Mouse (Mus musculus) kidney, adult 8-10 months (tissue): ENCODE data around the gene Cnr2.
"Not testable (repeated sequence)": the region's sequence is repeated elsewhere in the genome, so short reads cannot be mapped to it uniquely, and the experiment has no call there.

ENCODE experiments used
- DNase-seq, 2 experiments: peaks; one replicate each; pipeline ENCODE4 v3.0.0; 2022

The Cnr2 gene

DNA sequence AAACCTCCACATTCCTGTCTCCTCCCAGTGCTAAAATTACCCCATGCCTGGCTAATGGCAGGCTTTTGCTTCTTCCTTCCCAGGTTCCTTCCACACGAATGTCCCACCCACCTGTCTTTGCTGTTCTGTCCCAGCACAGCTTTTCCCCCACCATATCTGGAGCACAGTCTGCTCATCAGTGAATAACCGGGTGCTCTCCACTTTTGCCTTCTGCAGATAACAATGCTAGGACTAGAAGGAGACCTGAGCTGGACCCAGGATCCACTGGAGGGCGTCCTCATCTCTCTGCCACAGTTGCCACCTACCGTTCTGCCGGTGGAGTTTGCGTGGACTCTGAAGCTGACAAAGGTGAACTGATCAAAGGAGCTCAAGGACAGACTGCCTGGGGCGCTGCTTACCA lies 43.7 kb downstream of the Cnr2 start:
- DNase-seq: no peak

DNA sequence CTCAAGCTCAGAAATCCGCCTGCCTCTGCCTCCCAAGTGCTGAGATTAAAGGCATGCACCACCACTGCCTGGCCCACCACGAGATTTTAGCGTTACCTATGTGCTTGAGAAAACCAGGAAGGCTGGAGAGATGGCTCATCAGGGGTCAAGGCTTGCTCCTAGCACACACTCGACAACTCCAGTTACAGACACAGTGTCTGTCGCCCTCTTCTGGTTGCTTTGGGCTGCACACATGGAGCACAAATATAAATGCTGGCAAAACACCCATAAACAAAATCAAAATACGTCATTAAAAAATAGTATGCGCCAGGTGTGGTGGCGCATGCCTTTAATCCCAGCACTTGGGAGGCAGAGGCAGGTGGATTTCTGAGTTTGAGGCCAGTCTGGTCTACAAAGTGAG lies 45.8 kb downstream of the Cnr2 start:
- DNase-seq: not testable (repeated sequence)

DNA sequence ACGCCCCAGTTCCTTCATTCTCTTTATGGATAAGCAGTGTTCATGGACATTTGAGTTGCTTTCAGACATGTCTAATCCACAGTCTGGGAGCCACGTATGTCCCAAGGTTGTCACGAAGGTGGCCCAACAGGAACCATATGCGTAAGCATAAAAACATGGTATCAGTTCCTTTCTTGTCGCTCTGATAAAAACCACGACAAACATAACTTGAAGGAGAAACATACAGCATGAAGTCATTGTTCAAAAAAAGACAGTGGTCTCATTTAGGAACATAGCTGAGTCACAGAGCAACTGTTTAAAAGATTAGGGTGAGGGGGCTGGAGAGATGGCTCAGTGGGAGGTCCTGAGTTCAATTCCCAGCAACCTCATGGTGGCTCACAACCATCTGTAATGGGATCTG lies 47.0 kb downstream of the Cnr2 start:
- no peak for DNase-seq

DNA sequence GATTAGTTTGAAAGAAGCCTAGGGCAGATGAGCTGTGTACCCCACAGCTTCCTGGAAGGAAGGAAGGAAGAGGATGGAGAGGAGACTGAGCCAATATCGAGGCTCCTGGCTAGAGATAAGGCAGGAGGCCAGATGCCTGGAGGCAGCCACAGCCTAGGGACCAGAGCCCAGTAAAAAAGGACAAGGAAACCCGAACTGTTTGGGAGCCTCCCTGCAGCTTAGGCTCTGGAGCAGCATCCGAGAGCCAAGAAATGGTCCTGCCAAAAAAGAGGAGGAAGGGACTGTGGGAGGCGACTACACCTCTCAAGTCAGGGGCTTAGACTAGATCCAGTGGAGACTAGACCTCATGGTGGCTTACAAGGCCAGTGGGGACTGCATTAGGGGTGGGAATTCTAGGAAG lies 48.2 kb downstream of the Cnr2 start:
- DNase-seq: no peak

DNA sequence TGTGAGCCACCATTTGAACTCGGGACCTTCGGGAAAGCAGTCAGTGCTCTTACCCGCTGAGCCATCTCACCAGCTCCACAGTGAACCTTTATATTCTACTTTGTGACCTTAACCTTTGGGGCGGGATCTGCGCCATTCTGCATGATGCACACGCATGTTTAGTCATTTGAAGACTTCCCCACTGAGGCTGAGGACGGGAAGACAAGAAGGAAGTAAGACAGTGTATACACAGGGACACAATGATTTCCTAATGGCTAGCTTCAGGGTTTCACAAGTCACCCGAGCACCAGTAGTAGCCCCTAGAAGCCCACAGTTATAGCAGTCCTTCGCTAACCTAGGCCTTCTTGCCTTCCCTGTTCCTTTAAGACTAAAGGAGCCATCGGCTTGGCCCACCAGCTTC lies 50.5 kb downstream of the Cnr2 start:
- no peak for DNase-seq

DNA sequence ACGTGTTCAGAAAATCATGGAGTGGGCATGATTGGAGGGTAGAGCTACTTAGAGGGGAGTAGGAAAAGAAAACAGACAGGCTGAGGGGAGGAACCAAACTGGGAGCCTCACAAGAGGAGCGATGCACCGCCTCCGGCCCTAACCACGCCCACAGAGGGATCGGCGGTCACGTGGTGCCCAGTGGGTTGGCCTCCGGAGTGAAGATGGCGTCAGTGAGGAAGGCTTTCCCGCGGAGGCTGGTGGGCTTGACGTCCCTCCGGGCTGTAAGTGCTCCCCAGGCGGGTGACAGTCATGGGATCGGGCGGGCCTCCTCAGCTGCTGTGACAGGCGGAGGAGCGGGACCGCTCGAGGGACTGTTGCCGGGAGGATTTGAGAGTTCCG lies 51.1 kb downstream of the Cnr2 start, which contains the start of gene Hmgcl:
Hmgcl (plus strand) TSS at position 171 of the 381 bp plus-strand sequence.
- DNase-seq: peak; percentile 95 to 97

DNA sequence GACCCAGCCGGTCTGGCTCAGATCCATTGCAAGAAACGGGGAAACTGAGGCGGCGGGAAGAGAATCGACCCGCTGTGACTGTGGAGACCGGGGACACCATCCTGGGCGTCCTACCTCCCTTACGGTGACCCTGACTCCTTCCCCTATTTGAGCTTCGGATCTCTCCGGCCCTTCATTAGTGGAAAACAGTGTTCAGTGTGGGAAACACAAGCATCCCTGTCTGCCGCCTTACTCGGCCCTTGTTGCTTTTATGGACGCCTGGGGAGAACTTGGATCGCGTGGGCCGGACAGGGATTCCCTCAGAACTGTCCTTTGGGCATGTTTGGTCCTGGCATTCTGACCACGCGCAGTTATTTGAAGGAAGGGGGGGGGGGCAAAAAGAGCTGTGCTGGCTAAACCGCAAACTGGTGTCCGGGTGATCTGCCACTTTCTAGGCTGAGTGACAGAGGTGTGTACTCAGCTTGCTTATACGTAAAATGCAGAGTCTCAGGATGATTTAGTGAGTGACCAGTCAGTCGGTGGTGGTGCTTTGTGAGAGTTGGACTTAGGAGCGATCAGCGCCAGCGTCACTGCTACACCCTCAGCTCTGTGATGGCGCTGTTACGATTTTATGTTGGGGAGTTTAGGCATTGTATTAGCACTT lies 51.6 kb downstream of the Cnr2 start:
- no peak for DNase-seq

DNA sequence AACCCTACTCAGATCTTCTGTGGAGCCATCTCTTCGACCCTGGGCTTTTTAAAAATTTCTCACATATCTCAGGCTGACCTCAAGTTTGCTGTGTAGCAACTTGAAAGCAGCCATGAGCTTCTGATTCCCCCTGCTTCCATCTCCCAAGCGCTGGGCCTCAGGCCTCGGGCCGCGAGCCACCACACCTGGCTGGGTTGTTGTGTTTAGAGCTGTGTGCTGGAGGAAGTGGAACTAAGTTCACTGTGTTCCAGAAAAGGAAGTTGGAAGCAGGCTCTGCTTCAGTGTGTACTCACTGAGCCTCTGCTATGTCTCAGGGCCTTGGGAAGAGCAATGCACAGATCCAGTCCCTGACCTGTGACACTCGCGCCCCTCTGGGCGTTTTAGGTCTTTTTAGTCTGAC lies 52.9 kb downstream of the Cnr2 start:
- DNase-seq: no peak

DNA sequence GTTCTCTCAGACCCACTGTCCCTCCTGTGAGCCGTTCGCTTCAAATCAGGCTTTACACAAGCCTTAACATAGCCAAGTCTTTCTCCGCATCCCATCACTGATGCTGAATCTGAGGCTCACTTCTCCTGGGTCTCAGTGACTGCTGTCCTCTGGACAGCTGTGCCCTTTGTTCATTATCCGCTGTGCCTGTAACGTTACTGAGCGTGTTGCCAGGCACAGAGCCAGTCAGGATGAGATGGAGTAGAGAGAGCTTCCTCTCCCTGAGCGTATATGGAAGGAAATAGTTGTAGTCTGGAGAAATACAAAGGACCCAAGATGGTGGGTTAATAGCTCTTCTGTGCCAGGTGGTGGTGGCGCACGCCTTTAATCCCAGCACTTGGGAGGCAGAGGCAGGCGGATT lies 54.3 kb downstream of the Cnr2 start:
- DNase-seq: no peak

DNA sequence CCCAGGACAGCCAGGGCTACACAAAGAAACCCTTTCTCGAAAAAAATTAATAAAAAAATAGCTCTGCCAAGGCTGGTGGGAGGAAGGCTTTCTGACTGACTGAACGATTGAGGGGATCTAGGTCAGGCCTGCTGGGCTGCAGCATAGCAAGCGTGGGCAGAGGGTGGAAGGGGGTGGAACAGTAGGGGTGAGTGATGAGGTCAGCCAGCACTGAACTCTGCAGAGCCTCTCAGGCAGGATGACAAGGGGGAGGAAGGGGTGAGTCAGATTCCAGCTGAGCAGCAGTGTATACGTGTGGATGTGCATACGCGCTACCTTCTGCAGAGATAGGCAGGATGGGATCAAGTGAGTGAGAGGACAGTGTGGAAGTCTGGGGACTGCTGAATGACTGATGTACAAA lies 54.7 kb downstream of the Cnr2 start:
- DNase-seq: no peak

DNA sequence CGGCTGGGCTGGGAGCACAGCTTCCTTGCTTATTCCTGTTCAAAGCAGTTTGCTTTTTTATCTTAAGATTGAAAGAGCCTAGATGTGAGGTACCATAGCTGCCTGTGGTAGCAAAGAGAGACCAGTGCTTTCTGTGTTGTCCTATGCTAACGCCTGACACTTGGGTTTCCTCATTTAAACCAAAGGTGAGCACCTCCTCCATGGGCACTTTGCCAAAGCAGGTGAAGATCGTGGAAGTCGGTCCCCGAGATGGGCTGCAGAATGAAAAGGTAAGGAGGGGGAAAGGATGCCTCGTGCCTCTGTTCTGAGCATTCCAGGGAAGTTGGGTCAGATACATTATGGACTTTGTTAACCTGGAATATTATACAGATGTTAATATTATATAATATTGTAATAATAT lies 55.2 kb downstream of the Cnr2 start:
- no peak for DNase-seq

DNA sequence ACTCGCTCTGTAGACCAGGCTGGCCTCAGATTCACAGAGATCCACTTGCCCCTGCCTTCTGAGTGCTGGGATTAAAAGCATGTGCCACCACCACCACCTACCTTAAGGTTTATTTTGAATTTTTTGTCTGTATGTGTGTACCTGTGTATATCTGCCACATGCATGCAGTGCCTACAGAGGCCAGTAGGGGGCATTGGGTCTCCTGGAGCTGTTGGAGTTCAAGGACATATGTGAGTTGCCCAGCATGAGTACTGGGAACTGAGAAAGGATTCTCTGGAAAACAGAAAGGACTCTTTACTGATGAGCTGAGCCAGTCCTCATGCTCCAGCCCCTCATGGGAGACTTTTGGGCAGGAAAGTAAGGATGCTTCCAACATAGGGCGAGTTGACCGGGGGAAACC lies 56.3 kb downstream of the Cnr2 start:
- DNase-seq: no peak

DNA sequence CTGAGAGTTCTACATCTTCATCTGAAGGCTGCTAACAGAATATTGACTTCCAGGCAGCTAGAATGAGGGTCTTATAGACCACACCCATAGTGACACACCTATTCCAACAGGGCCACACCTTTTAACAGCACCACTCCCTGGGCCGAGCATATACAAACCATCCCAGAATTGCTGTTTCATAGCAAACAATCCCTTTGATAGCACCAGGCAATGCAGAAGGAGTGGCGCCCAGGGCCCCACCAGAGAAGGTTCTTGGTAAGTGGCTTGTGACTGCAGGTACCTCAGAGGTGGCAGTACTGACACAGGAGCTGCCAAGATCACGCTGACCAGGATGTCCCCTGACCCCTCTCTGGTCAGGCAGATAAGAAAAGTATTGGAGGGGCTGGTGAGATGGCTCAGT lies 58.0 kb downstream of the Cnr2 start:
- no peak for DNase-seq

DNA sequence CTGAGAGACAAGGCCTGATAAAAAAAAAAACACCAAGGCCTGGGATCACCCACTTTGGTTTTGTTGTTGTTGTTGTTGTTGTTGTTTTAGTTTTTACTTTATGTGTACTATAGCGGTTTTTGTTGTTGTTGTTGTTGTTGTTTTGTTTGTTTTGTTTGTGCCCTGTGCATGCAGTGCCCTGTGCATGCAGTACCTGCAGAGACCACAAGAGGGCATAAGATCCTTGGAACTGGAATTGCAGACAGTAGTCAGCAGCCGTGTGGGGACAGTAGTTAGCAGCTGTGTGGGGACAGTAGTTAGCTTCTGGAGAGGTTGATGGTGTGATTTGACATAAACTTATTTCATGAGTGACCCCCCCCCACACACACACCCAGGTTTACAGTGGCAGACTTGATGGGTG lies 59.0 kb downstream of the Cnr2 start:
- peak in 1 of 2 experiments; percentile 81 for DNase-seq

DNA sequence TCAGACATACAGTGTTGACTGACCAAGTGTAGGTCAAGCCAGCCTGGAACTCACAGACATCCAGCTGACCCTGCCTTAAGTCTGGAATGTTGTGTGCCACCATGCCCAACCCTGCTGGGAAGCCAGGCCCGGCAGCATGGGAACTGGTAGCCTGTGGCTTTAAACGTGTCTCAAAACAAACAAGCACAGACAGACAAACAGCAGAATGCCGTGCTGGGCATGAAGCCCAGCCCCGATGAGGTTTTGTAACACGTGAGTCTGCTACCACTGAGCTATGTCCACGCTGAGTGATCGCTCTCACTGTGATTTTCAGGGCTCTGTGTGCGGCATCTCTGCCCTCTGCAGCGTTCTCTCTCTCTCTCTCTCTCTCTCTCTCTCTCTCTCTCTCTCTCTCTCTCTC lies 60.7 kb downstream of the Cnr2 start:
- DNase-seq: no peak

DNA sequence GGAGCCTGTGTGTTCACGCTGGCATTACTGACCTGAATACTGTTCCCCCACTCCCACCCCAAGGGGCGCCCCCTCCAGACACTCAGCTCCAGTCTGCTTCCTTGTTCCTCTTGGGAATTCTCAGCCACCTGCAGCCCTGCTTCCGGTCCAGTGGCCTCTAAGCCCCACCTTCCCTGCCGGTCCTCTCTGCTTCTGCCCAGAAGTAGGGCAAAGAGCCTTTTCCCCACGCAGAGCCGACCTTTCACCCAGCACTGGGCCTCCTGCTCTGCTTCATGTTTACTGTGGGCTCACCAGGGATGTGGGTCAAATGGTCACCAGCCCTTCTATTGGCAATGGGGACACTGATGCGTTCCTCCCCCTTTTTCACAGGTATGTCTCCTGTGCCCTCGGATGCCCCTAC lies 63.2 kb downstream of the Cnr2 start:
- DNase-seq: peak; percentile 84 to 89

DNA sequence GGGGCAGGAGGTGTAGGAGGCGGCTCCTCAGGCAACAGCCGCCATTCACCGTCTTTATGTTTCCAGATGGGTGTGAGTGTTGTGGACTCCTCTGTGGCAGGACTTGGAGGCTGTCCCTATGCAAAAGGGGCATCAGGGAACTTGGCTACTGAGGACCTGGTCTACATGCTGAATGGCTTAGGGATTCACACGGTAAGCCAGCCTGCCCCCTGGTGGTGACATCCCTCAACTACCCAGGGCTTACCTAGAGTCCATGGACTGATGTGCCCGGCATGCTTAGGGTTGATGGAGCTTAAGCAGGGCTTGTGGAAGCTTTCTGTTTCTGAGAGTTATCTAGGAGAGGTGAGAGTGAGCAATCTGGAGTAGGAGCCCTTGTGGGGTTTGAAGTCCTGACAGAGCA lies 65.5 kb downstream of the Cnr2 start:
- DNase-seq: peak; percentile 70 to 88

DNA sequence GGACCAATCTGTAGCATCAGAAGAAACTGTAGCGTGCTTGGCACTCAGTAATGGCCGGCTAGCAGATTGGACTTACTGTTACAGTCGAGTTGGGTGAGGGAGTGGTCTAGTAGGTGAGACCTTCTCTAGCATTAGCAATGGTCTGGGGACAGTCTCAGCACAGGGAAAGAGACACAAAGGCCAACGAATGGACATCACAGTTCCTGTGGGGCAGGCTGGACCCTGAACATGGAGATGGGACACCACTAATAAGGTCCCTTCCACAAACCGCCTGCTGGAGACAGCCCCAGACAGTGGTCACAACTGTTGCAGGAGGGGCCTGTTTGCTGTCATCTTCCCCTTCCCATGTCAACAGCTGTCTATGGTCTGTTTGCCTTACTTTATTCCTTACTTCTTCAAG lies 66.5 kb downstream of the Cnr2 start:
- DNase-seq: no peak

DNA sequence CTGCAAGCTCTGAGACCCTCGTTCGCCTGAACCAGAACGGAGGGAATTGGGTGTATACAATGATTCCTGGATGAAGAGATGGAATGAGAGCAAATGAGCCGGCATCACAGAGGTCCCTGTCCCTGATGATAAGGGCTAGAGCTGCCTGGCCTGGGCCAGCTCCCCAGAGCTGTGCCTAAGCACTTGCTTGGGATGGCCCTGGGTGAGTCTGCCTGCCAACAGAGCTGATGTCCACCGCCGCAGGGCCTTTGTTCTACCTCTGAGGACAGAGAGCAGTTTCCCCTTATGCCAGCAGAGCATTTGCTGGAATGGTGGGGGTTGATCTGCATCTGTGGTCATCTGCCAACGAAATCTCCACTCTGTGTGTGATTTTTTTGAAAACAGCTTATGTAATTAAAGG lies 67.0 kb downstream of the Cnr2 start:
- no peak for DNase-seq

DNA sequence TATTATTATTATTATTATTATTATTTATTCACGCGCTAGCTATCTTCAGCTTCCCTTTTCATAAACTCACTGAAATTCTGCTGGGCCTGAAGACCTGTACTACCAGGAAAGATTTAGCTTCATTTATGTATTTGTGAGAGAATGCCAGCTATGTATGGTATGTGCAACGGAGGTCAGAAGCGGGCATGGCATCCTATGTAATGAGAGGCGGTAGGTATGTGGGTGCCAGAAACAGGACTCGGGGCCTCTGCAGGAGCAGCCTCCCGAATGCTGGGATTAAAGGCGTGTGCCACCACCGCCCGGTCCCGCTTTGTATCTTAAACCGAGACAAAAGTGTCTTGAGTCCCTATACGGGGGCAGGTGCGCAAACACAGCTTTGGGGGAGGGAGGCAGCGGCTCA lies 67.8 kb downstream of the Cnr2 start:
- no peak for DNase-seq

DNA sequence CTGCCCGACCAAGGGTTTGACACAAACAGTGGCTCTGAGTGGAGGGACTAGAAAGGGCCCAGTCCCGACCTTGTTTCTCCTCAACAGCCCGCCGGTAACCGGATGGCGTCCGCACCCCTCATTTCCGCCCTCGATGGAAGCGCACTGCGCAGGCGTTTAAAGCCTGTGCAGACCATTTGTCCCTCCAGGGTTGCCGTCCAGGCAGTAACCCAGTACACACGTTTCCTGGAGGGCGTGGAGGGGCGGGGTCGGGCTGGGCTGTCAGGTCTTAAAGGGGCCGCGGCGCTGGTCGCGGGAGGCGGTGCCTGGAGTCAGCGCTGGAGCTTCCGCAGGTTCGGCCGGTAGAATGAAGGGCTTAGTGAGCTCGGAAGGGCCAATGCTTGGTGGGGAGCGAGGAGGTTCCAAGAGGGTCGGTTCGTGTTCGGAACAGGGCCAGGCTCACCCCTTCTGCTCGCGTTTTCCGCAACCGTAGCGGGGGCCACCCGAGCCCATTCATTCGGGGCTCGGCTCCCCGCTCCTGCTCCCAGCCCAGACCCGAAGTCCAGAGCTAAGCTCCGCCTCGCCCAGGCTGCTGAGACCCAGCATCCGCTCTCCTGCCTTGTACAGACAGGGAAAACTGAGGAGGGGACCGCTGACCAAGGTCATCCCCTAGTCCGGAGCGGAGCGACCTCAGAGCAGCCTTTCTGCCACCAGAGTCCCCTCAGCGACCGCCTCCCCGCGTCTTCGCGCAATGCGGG lies 68.4 kb downstream of the Cnr2 start, which contains the start of gene Gale:
Gale (plus strand) TSS at position 271 of the 737 bp plus-strand sequence.
- peak; percentile 94 for DNase-seq

DNA sequence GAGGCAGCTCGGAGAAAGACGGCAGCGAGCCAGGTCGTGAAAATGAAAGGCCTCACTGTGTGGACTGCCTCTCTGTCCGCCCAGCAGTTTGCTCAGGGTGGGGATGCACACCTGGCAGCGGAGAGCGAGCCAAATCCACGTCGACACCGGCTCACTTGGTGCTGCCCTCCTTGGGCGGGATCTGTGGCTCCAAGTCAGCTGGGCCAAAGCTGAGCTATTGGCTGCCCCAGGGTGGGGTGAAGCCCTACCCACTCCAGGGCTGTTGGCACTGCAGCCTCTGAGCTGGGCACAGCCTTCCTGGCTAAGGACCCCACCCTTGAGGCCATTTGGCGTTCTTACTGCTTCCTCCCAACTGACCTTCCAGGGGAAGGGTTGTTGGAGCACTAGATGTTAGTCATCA lies 69.2 kb downstream of the Cnr2 start:
- peak; percentile 63 to 78 for DNase-seq

DNA sequence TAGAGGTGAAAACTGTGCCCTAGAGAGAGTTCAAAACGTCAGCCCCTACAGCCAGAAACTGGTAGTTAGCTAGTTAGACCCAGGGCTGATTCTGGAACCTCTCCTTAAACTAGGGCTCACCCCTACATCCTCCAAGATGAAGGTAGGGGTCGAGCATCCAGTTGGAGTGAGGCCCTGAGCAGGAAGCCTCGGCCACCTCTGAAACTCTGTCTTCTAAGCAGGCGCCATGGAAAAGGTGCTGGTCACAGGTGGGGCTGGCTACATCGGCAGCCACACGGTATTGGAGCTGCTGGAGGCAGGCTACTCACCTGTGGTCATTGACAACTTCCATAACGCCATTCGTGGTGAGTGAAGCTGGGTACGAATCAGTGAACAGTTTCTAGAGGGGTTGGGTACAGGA lies 69.9 kb downstream of the Cnr2 start:
- no peak for DNase-seq

DNA sequence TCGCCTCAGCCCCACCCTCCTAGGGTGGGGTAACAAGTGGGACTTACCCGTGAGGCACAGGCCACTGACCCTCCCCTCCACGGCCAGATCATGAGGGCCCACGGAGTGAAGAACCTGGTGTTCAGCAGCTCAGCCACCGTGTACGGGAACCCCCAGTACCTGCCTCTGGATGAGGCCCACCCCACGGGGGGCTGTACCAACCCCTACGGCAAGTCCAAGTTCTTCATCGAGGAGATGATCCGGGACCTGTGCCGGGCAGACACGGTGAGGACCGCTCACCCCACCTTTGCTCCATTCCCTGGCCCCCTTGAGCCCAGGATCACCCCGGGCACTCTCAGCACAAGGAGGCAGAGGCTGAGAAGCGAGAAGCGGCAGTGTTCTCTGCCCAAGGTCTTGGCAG lies 71.1 kb downstream of the Cnr2 start:
- no peak for DNase-seq
